Mouse (Mus musculus) CH12.LX (cell line): ENCODE measurements at regions not wholly inside any gene's neighbourhood (a gene's known extent, or its start where the extent isn't known, plus 50 kb on each side); places are given as distances from the start of the nearest gene placed in this dataset.

Experiments
- DNase-seq: peaks from one replicate; pipeline ENCODE4 v3.0.0-alpha.2; 2013; ENCODE audit errors: extremely low read depth
- H3K27ac ChIP-seq: 2 replicates; pipeline ENCODE4 v1.5.1; 2012; ENCODE audit warnings: low read depth, mild to moderate bottlenecking, control low read depth, moderate library complexity; ENCODE audit not compliant: insufficient read depth
- H3K27me3 ChIP-seq: replicated peaks from 2 replicates; pipeline ENCODE3; 2012; ENCODE audit warnings: inconsistent platforms
- H3K36me3 ChIP-seq, 2 experiments: replicated peaks in 1 of 2; 2 replicates each; pipeline versions ENCODE3 to v1.6.1; 2012; ENCODE audit warnings: inconsistent platforms in 1 of 2, low read length in 1 of 2, mild to moderate bottlenecking in 1 of 2, mixed read lengths in 1 of 2, moderate library complexity in 1 of 2; ENCODE audit not compliant: control insufficient read depth in 1 of 2, insufficient read depth in 1 of 2
- H3K4me1 ChIP-seq, 2 experiments: 2 replicates each; pipeline ENCODE4 v1.6.1; 2012; ENCODE audit warnings: inconsistent platforms in 1 of 2, moderate library complexity in 1 of 2; ENCODE audit not compliant: insufficient read depth in 2 of 2, control insufficient read depth in 1 of 2
- H3K4me2 ChIP-seq: 2 replicates; pipeline ENCODE4 v1.6.1; 2012; ENCODE audit warnings: low read depth, mild to moderate bottlenecking, control low read depth; ENCODE audit not compliant: poor library complexity, insufficient read depth, severe bottlenecking
- H3K4me3 ChIP-seq, 3 experiments: fragments of 150-350 bp in 1 of 3; sonication (generic) in 1 of 3; replicated peaks in 1 of 3; 2 replicates each; pipeline versions ENCODE3 to v1.5.1; 2011 to 2012; ENCODE audit warnings: low read depth in 2 of 3, low read length in 2 of 3, mild to moderate bottlenecking in 2 of 3, moderate library complexity in 2 of 3, control low read depth in 1 of 3, improper control_type of control experiment in 1 of 3, inconsistent platforms in 1 of 3, mixed read lengths in 1 of 3; ENCODE audit not compliant: poor library complexity in 1 of 3
- H3K79me2 ChIP-seq: replicated peaks from 2 replicates; pipeline ENCODE4 v1.6.1; 2012; ENCODE audit warnings: mild to moderate bottlenecking, moderate library complexity; ENCODE audit not compliant: control insufficient read depth, poor library complexity, insufficient read depth, severe bottlenecking; ENCODE audit errors: extremely low read depth
- H3K9ac ChIP-seq: 2 replicates; pipeline ENCODE4 v1.6.1; 2012; ENCODE audit warnings: low read depth, mild to moderate bottlenecking, control low read depth, moderate library complexity; ENCODE audit not compliant: insufficient read depth
- H3K9me3 ChIP-seq: replicated peaks from 2 replicates; pipeline ENCODE3; 2012; ENCODE audit warnings: low read length, inconsistent platforms, mixed read lengths
- BHLHE40 ChIP-seq: IDR thresholded peaks from 2 replicates; pipeline ENCODE4 v1.6.1; 2011; ENCODE audit warnings: mild to moderate bottlenecking, low read depth, low read length, improper control_type of control experiment
- CHD1 ChIP-seq: IDR thresholded peaks from 2 replicates; pipeline ENCODE4 v1.6.1; 2012; ENCODE audit warnings: low read depth, low read length, improper control_type of control experiment, inconsistent platforms
- CHD2 ChIP-seq: IDR thresholded peaks from 2 replicates; pipeline ENCODE4 v1.6.1; 2011; ENCODE audit warnings: low read length, improper control_type of control experiment
- CTCF ChIP-seq, 2 experiments: IDR thresholded peaks in 1 of 2; conservative IDR thresholded peaks in 1 of 2; 2 replicates each; pipeline ENCODE4 v1.5.1; 2011 to 2012; ENCODE audit warnings: low read depth in 2 of 2, low read length in 2 of 2, improper control_type of control experiment in 1 of 2, inconsistent platforms in 1 of 2, mild to moderate bottlenecking in 1 of 2, moderate library complexity in 1 of 2
- EP300 ChIP-seq: IDR thresholded peaks from 2 replicates; pipeline ENCODE4 v1.6.1; 2011; ENCODE audit warnings: low read length, improper control_type of control experiment
- MAZ ChIP-seq: IDR thresholded peaks from 2 replicates; pipeline ENCODE4 v1.6.1; 2012; ENCODE audit warnings: low read depth, mild to moderate bottlenecking, inconsistent platforms, low read length, improper control_type of control experiment, moderate library complexity
- NRF1 ChIP-seq: IDR thresholded peaks from 2 replicates; pipeline ENCODE4 v1.6.1; 2014; ENCODE audit warnings: low read depth, mild to moderate bottlenecking, inconsistent platforms, low read length, improper control_type of control experiment, moderate library complexity
- PAX5 ChIP-seq: IDR thresholded peaks from 2 replicates; pipeline ENCODE4 v1.6.1; 2012; ENCODE audit warnings: low read length, inconsistent platforms, mixed read lengths
- POLR2A ChIP-seq: IDR thresholded peaks from 2 replicates; pipeline ENCODE4 v1.6.1; 2011; ENCODE audit warnings: low read depth, mild to moderate bottlenecking, improper control_type of control experiment, low read length
- POLR2AphosphoS2 ChIP-seq: IDR thresholded peaks from 2 replicates; pipeline ENCODE4 v1.6.1; 2011; ENCODE audit warnings: low read depth, low read length, improper control_type of control experiment
- RAD21 ChIP-seq: IDR thresholded peaks from 2 replicates; pipeline ENCODE4 v1.6.1; 2011; ENCODE audit warnings: low read depth, mild to moderate bottlenecking, low read length, improper control_type of control experiment, moderate library complexity
- SMC3 ChIP-seq: IDR thresholded peaks from 2 replicates; pipeline ENCODE4 v1.6.1; 2011; ENCODE audit warnings: low read depth, low read length, improper control_type of control experiment
- UBTF ChIP-seq: IDR thresholded peaks from 2 replicates; pipeline ENCODE4 v1.6.1; 2012; ENCODE audit warnings: low read depth, mild to moderate bottlenecking, inconsistent platforms, low read length, improper control_type of control experiment, moderate library complexity
- USF2 ChIP-seq: conservative IDR thresholded peaks from 2 replicates; pipeline ENCODE4 v1.6.1; 2011; ENCODE audit warnings: low read depth, low read length, improper control_type of control experiment
- ZC3H11A ChIP-seq: IDR thresholded peaks from 2 replicates; pipeline ENCODE4 v1.6.1; 2012; ENCODE audit warnings: low read depth, mild to moderate bottlenecking, inconsistent platforms, low read length, improper control_type of control experiment
- ZNF384 ChIP-seq: IDR thresholded peaks from 2 replicates; pipeline ENCODE4 v1.6.1; 2012; ENCODE audit warnings: low read depth, low read length, improper control_type of control experiment, inconsistent platforms
- dilution Hi-C: fragments of 300-500 bp; cut with MboI; formaldehyde crosslinking; loops from 2 replicates; pipeline ENCODE4 v1.14.3; 2020; ENCODE audit warnings: low sequenced_read_pairs; ENCODE audit not compliant: extremely low pct_unique_long_range_greater_than_20kb, extremely low pct_ligation_motif_present
- in situ Hi-C: fragments of 300-500 bp; cut with MboI; formaldehyde crosslinking; loops from 3 replicates; pipeline ENCODE4 v1.14.3; 2019; ENCODE audit warnings: low sequenced_read_pairs, low pct_ligation_motif_present, low pct_unique_long_range_greater_than_20kb, mixed read lengths

GRCm38 (mm10) chr1:186827773-186828172 lies 78.6 kb upstream of the Rrp15 start:
- no peak overlapping the region for H3K27ac ChIP-seq
- H3K9me3 ChIP-seq: peaks cover 2% of the 10 kb centered on the region
- no peaks in the 10 kb centered on the region for H3K36me3 ChIP-seq
- H3K79me2 ChIP-seq: no peaks in the 10 kb centered on the region
- no peak for TF ChIP-seq POLR2A
- TF ChIP-seq USF2: no peak
- TF ChIP-seq ZC3H11A: peak; percentile 73
- no peak for TF ChIP-seq EP300
- TF ChIP-seq NRF1: no peak
- peak; percentile 92 for TF ChIP-seq RAD21
- no peak for TF ChIP-seq CHD2
- peak; percentile 51 to 81; a peak in 3 of 4 replicates for TF ChIP-seq CTCF (conservative IDR thresholded peaks at IDR 0.05 in 1 of 2, IDR thresholded peaks at IDR 0.05 in 1 of 2; ENCODE audit: low read depth in 2 of 2, low read length in 2 of 2)
- peak; percentile 80 for TF ChIP-seq SMC3
- in situ Hi-C loops (loop anchor here (25.0 kb wide), 1 partner anchor 135 kb away; the partner anchor contains the start of gene D1Pas1), dilution Hi-C loops (no loop called here)
- H3K4me2 ChIP-seq: no peak overlapping the region
- DNase-seq: peak; percentile 69
- no peaks in the 10 kb centered on the region for H3K27me3 ChIP-seq
- H3K4me1 ChIP-seq: peaks cover 0 to 14% of the 10 kb centered on the region in 2 experiments; a peak in 2 of 4 replicates
- no peak overlapping the region for H3K9ac ChIP-seq
- H3K4me3 ChIP-seq: no peak overlapping the region

- Histone ChIP-seq H3K9ac (no peak overlapping the region), H3K4me1 (peaks cover 0 to 25% of the 10 kb centered on the region in 2 experiments; a peak in 2 of 4 replicates), H3K4me2 (no peak overlapping the region), H3K9me3 (no peaks in the 10 kb centered on the region), H3K27me3 (no peaks in the 10 kb centered on the region), H3K27ac (no peak overlapping the region), H3K79me2 (no peaks in the 10 kb centered on the region), H3K36me3 (no peaks in the 10 kb centered on the region), H3K4me3 (no peak overlapping the region)
- in situ Hi-C loops: no loop called here
- dilution Hi-C loops: no loop called here
- no peak for DNase-seq
- TF ChIP-seq PAX5 (no peak), SMC3 (no peak), BHLHE40 (no peak), MAZ (no peak), CTCF (conservative IDR thresholded peaks at IDR 0.05 in 1 of 2, IDR thresholded peaks at IDR 0.05 in 1 of 2; ENCODE audit: low read depth in 2 of 2, low read length in 2 of 2) (no peak), POLR2AphosphoS2 (no peak), CHD2 (no peak), ZNF384 (no peak), CHD1 (no peak), ZC3H11A (no peak), UBTF (no peak)
Observed at GRCm38 (mm10) chr1:186808192-186808960, 59.2 kb upstream of the Rrp15 start.
